Mouse (Mus musculus) ES-Bruce4 (cell line): ENCODE results near the gene Uhrf2.

Source experiments
- CTCF ChIP-seq: IDR thresholded peaks from one replicate; pipeline ENCODE4 v1.8.1; 2011; ENCODE audit warnings: low read depth, low read length
- EP300 ChIP-seq: IDR thresholded peaks from 2 replicates; pipeline ENCODE4 v1.6.1; 2011; ENCODE audit warnings: low read depth, low read length; ENCODE audit not compliant: insufficient read depth
- POLR2A ChIP-seq: IDR thresholded peaks from one replicate; pipeline ENCODE4 v1.8.1; 2011; ENCODE audit warnings: low read length; ENCODE audit not compliant: insufficient read depth

GRCm38 (mm10) chr19:30096186-30096585 is 65.9 kb downstream of the Uhrf2 start:
- TF ChIP-seq CTCF (no peak), POLR2A (no peak), EP300 (0 out of 2 replicates have a peak, but pooled peaks have one; percentile 54)
